Mouse (Mus musculus): ENCODE results near the gene Akr1c12.
"Not testable (repeated sequence)": the region's sequence is repeated elsewhere in the genome, so short reads cannot be mapped to it uniquely, and the experiment has no call there.

DNA sequence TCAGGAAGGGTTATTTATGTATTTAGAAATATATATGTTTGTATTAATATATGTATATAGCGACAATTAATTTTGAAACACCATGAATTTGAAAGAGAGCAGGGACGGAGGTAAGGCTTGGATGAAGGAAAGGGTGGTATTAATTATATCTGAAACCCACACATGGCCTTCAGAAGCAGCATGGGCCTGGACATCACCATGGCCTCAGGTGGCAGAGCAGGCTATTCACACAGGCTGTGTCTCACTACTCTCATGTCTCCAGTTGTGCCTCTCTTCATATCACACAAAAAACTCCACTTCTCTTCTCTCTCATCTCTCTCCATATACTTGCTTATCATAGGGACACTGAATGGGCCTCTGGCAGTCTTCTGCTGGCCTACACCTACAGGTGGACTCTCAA, 13.8 kb downstream of the Akr1c12 start:
- TF ChIP-seq CTCF, EP300 (IDR thresholded peaks at IDR 0.05; ENCODE audit: low read depth): not testable (repeated sequence)

Data from liver, postnatal 0 days (tissue).